Mouse (Mus musculus) midbrain, embryonic 10.5 days (tissue): ENCODE data around the gene Prdm1. TPM values are rescaled to one million over a fixed set of nuclear protein-coding genes. Genes with fewer than 3 reads are reported as not detected.

Source experiments
- DNase-seq: peaks from one replicate; pipeline ENCODE4 v3.0.0-alpha.2; 2017; ENCODE audit warnings: low spot score
- H3K27ac ChIP-seq: fragments of 300-500 bp; sonication (generic); replicated peaks from 2 replicates; pipeline ENCODE4 v1.5.1; 2016; ENCODE audit warnings: mild to moderate bottlenecking
- H3K27me3 ChIP-seq: fragments of 300-500 bp; sonication (generic); 2 replicates; pipeline ENCODE4 v1.6.1; 2016; ENCODE audit warnings: low read depth, mild to moderate bottlenecking; ENCODE audit not compliant: poor library complexity, severe bottlenecking
- H3K36me3 ChIP-seq: fragments of 300-500 bp; sonication (generic); 2 replicates; pipeline ENCODE4 v1.6.1; 2016; ENCODE audit warnings: mild to moderate bottlenecking, moderate library complexity
- H3K4me1 ChIP-seq: fragments of 300-500 bp; sonication (generic); 2 replicates; pipeline ENCODE4 v1.6.1; 2016
- H3K4me3 ChIP-seq: fragments of 300-500 bp; sonication (generic); 2 replicates; pipeline ENCODE4 v1.5.1; 2016; ENCODE audit warnings: mild to moderate bottlenecking, moderate library complexity
- H3K9me3 ChIP-seq: fragments of 300-500 bp; sonication (generic); replicated peaks from 2 replicates; pipeline ENCODE4 v1.6.1; 2016; ENCODE audit warnings: mild to moderate bottlenecking
- WGBS: fragments of 180-500 bp; shearing (Covaris S2); methylation state at CpG from one replicate; pipeline ENCODE4 v1.1.7; 2016; 5-methylcytosine and 5-hydroxymethylcytosine counted together
- polyA plus RNA-seq: library from polyadenylated mRNA; unstranded; fragments of >200 nt; fragmentation: Nextera tagmentation; extraction: Ambion mirVana; gene quantifications from 2 replicates; pipeline ENCODE4 v1.2.1, GENCODE M21; 2016

Gene Prdm1
- polyA plus RNA-seq, 1 experiment from 2014 or later, result 1.7 TPM

DNA sequence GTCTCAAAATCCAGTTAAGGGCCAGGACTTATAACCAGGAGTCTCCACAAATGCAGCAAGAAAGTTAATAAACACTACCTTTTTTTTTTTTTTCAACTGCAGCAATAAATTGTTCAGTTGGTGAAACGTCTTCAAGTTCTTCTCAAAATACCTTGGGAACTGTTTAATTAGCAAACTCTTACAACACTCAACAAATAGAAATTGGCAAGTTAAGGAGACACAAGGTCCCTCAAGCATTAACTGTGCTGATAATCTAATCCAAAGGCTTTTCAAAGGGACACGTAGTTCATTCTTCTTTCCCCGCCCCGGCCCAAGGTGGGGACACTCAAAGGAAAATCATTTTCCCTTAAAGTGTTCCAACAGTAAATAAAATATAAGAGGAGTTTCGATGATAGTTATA lies 44.2 kb downstream of the Prdm1 start:
- H3K4me3 ChIP-seq, result no peak overlapping the region
- WGBS, result 87% methylated on average over 5 of the region's 5 CpGs
- no peak for DNase-seq
- H3K9me3 ChIP-seq, result no peaks in the 10 kb centered on the region
- H3K27ac ChIP-seq, result no peak overlapping the region
- peaks cover 4% of the 10 kb centered on the region; the same call in 1 of the 2 replicates for H3K4me1 ChIP-seq
- peaks cover 7% of the 10 kb centered on the region; the same call in 1 of the 2 replicates for H3K27me3 ChIP-seq
- no peaks in the 10 kb centered on the region for H3K36me3 ChIP-seq

DNA sequence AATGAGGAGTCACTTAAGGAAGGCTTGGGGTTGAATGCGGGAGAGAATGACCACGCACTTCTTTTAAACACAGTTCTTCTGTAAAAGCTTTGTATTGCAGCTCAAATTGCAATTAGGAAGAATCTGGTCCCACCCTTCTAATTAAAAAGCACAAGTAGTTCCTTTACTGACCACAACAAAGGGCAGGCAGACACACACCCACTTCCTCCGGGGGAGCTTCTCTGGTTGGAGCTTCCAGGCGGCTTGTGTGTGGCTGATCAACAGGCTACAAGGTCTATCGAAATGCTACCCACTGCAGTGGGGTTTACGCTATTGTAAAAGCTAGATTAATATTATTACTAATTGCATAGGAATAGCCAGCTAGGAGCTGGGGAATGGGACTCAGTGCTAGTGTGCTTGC lies 45.2 kb downstream of the Prdm1 start:
- peaks cover 7% of the 10 kb centered on the region; the same call in 1 of the 2 replicates for H3K27me3 ChIP-seq
- H3K36me3 ChIP-seq, result no peaks in the 10 kb centered on the region
- 83% methylated on average over 6 of the region's 6 CpGs for WGBS
- H3K4me1 ChIP-seq, result peaks cover 7% of the 10 kb centered on the region
- H3K4me3 ChIP-seq, result no peak overlapping the region
- no peak overlapping the region for H3K27ac ChIP-seq
- no peak for DNase-seq
- H3K9me3 ChIP-seq, result no peaks in the 10 kb centered on the region

DNA sequence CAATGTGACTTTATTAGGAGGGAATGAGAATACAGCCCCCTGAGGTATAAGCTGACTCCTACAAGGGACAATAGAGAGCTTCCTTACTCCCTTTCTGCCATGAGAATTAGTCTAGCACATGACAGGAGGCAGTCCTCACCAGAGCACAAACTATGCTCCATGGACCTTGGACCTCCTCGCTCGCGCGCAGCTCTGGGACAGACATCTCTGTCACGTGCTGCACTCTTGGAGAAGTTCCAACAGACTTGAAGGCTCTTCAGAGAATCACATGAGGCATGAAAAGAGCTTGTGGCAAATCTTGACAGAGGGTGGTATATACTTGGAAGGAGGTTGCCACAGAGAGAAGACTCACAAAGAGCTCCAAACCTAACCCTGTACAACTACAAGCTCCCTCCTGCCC lies 46.9 kb downstream of the Prdm1 start:
- Histone ChIP-seq H3K9me3 (no peaks in the 10 kb centered on the region), H3K4me3 (no peak overlapping the region), H3K4me1 (peaks cover 16% of the 10 kb centered on the region), H3K27ac (no peak overlapping the region), H3K36me3 (no peaks in the 10 kb centered on the region), H3K27me3 (peaks cover 7% of the 10 kb centered on the region; the same call in 1 of the 2 replicates)
- DNase-seq, result no peak
- 97% methylated on average over 5 of the region's 5 CpGs for WGBS

DNA sequence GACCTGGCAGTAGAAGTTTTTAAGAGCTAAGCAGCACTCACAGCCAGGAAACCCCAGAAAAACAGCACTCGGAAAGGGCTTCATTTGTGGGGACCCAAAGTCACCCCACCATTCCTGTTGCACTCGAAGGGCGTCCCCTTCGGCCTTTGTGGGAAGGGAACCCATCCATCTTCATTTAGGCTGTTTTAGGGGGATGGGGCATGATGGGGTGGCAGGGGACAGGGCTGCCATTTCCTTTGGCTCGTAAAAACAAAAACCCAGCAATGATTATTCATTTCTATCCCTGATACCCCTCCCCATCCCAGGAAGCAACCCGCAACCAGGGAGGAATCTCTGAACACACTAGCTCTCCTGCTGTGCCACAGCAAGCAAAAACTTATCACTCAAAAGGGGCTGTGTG lies 49.0 kb downstream of the Prdm1 start:
- Histone ChIP-seq H3K27ac (no peak overlapping the region), H3K27me3 (peaks cover 7% of the 10 kb centered on the region; the same call in 1 of the 2 replicates), H3K36me3 (no peaks in the 10 kb centered on the region), H3K9me3 (no peaks in the 10 kb centered on the region), H3K4me1 (peaks cover 18% of the 10 kb centered on the region), H3K4me3 (no peak overlapping the region)
- no peak for DNase-seq
- 71% methylated on average over 6 of the region's 6 CpGs for WGBS

DNA sequence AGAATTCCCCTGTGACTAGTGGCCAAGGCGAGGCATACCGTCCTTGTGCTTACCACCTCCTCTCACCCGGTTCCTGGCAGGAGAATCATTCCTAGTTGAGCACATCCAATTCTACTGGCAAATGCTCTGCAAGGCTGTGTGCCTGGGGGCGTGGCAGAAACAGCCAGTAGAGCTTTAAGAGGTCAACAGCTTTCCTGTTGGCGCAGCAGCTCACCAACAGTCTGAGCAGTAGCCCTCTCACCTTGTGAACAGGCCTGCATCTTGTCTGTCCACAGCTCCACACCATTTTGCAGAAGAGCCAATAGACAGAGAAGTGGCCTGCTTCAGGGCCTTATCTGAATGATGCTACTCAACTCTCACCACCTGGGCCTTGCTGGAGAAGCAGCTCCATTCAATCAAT lies 50.2 kb downstream of the Prdm1 start:
- Histone ChIP-seq H3K36me3 (no peaks in the 10 kb centered on the region), H3K27me3 (peaks cover 7% of the 10 kb centered on the region; the same call in 1 of the 2 replicates), H3K27ac (no peak overlapping the region), H3K9me3 (no peaks in the 10 kb centered on the region), H3K4me3 (no peak overlapping the region), H3K4me1 (peaks cover 18% of the 10 kb centered on the region)
- no peak for DNase-seq
- WGBS, result 69% methylated on average over 5 of the region's 5 CpGs

DNA sequence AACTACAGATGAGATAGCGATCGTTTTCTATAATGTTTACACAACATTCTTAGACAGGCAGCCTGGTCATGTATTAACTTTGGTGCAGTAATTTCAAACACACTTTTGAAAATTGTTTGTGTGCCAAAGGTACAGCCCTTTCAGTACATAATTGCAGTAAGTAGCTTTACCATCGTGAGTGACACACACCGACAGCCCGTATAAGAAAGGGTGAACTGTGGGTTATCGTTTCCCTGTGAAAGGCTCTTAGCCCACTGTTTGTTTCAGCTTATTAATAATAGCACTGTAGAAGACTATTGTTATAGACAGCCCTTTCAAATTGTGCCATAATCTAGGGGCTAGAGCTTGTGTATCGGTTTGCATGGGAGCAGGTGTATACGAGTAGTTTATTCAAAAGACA lies 51.1 kb downstream of the Prdm1 start:
- no peak for DNase-seq
- no peaks in the 10 kb centered on the region for H3K36me3 ChIP-seq
- H3K27me3 ChIP-seq, result peaks cover 7% of the 10 kb centered on the region; the same call in 1 of the 2 replicates
- peaks cover 18% of the 10 kb centered on the region for H3K4me1 ChIP-seq
- no peak overlapping the region for H3K27ac ChIP-seq
- WGBS, result 89% methylated on average over 8 of the region's 8 CpGs
- H3K4me3 ChIP-seq, result no peak overlapping the region
- no peaks in the 10 kb centered on the region for H3K9me3 ChIP-seq

DNA sequence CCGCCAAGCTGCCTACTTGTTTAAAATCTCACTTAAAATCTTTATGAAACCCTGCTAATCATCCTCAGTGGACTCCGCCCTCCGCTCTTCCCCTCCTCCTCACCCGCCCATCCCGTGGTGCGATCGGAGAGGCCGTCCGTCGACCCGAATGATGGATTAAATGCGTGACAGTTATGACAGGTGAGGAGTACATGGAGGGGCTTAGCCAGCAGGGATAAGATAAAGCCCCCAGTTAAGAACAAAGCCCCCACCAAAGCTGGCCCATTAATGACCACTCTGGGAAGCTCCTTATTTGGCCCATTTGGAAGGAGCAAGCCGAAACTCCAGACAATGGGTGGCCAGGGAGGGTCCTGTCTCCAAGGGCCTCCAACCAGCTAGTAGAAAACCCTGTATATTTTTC lies 51.8 kb downstream of the Prdm1 start:
- Histone ChIP-seq H3K27ac (no peak overlapping the region), H3K4me1 (peaks cover 18% of the 10 kb centered on the region), H3K4me3 (no peak overlapping the region), H3K9me3 (no peaks in the 10 kb centered on the region), H3K36me3 (no peaks in the 10 kb centered on the region), H3K27me3 (peaks cover 5% of the 10 kb centered on the region; the same call in 1 of the 2 replicates)
- WGBS, result 84% methylated on average over 13 of the region's 13 CpGs
- no peak for DNase-seq

DNA sequence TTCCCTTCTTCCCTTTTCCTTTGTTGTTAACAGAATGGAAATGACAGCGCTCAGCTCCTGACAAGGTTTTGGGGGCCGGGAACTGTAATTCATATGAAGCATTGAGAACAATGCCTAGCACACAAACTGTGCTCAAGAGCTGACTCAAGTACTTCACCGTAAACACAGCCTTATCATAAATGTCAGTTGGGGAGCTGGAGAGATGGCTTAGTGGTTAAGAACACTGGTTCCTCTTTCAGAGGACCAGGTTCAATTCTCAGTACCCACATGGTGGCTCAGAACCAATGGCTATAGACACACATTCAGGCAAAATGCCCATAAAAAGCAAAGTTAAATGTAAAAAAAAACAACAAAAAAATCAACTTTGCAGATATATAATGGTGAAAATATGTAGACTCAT lies 52.9 kb downstream of the Prdm1 start:
- H3K4me3 ChIP-seq, result no peak overlapping the region
- H3K4me1 ChIP-seq, result peaks cover 18% of the 10 kb centered on the region
- no peak for DNase-seq
- H3K27me3 ChIP-seq, result no peaks in the 10 kb centered on the region
- no peak overlapping the region for H3K27ac ChIP-seq
- 95% methylated on average over 3 of the region's 3 CpGs for WGBS
- H3K36me3 ChIP-seq, result no peaks in the 10 kb centered on the region
- no peaks in the 10 kb centered on the region for H3K9me3 ChIP-seq

DNA sequence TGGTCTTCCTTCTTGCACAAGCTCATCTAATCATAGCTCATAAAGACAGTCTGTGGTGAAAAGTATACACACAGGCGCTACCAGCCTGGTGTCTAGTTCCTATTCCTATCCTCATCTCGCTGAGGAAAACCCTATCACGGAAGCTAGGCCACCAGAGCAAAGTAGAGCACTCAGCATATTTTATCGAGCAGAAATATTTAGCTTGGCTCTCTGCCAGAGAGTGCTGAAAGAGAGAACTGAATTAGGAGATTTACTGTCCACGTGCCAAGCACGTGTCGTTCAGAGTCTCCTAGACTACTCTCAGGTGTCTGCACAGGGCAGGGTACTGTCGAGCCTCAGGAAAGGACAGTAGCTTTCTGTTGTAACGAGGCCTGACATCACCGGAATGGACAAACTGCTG lies 54.0 kb downstream of the Prdm1 start:
- Histone ChIP-seq H3K27me3 (no peaks in the 10 kb centered on the region), H3K36me3 (no peaks in the 10 kb centered on the region), H3K27ac (no peak overlapping the region), H3K4me1 (peaks cover 14% of the 10 kb centered on the region), H3K9me3 (no peaks in the 10 kb centered on the region), H3K4me3 (no peak overlapping the region)
- DNase-seq, result no peak
- 87% methylated on average over 10 of the region's 10 CpGs for WGBS

DNA sequence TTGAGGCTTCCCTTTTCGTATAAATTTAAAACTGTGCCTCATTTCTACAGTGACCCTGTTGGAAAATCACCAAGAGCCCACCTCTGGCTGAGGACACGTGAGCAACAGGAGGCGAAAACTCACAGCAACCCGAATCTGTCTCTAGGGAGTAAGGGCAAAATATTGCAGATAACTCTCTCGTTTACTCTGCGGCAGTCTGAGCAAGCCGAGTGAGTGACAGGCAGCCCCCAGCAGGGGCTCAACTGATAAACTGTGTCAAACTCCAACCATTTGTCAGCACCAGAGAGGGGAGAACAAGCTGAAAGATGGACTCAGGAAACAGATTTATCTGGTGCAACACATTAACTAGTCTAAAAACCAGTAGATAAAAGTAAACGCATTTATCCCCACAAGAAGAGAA lies 62.7 kb downstream of the Prdm1 start:
- Histone ChIP-seq H3K4me3 (no peak overlapping the region), H3K27me3 (peaks cover 57% of the 10 kb centered on the region), H3K36me3 (no peaks in the 10 kb centered on the region), H3K4me1 (peaks cover 18% of the 10 kb centered on the region), H3K9me3 (no peaks in the 10 kb centered on the region), H3K27ac (no peak overlapping the region)
- DNase-seq, result no peak
- WGBS, result 18% methylated on average over 8 of the region's 8 CpGs

DNA sequence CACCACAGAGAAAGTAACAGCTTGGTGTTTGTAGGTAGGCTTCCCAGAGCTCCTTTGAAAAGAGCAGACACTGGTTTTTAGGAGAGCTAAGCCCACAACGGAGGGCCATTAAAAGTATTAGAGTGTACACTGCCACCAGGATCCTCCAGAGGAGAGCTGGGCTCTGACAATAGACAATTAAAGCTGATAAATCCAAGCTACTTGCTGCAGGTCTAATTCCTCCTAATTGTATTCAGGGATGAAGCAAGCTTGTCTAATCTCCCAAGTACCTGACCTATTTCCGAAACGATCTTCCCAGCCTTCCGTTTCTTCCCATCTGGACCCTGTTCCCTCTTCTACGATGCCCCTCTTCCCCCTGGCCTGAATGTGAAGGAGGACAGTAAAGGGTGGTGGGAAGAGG lies 63.7 kb downstream of the Prdm1 start:
- Histone ChIP-seq H3K4me3 (no peak overlapping the region), H3K36me3 (no peaks in the 10 kb centered on the region), H3K27me3 (peaks cover 65% of the 10 kb centered on the region), H3K4me1 (peaks cover 18% of the 10 kb centered on the region), H3K9me3 (no peaks in the 10 kb centered on the region), H3K27ac (no peak overlapping the region)
- no peak for DNase-seq
- 42% methylated on average over 5 of the region's 5 CpGs for WGBS

DNA sequence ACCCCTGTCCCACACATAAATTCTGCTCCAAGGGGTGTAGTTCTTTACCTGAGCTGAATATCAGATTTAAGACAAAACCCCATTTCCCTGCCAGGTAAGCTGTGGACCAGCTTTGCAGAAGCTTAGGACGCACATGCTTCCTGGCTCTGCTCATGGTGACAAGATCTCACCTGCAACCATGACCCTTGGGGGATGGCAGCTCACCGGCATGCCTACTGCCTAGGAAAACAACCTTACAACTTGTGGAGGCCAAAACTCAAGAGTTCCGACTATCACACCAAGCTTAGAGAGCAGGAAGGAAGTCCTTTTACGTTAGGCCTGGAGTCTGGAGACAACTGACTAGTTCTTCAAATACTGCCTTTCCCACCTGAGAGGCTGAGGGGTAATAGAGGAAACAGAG lies 64.4 kb downstream of the Prdm1 start:
- peaks cover 72% of the 10 kb centered on the region for H3K27me3 ChIP-seq

DNA sequence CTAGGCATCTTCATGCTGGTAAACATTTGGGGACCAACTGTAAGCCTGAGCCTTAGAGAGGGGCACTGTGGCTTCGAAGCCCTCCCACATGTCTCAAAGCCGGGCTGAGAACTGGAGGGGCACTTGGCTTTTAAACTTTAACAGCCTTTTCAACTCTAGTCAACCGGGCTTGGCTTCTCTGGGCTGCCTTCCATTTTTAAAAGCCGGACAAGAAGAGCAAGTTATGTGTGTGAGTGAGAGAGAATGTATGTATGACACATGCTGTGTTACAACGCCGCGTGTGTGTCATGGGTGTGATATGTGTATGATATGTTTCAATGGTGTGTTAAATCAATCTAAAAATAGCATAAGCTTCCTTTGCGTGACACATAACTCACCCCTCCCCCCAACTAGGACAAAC lies 66.0 kb downstream of the Prdm1 start:
- Histone ChIP-seq H3K4me1 (peaks cover 40% of the 10 kb centered on the region), H3K27me3 (peaks cover 82% of the 10 kb centered on the region), H3K4me3 (no peak overlapping the region), H3K36me3 (no peaks in the 10 kb centered on the region), H3K27ac (no peak overlapping the region), H3K9me3 (no peaks in the 10 kb centered on the region)
- DNase-seq, result no peak
- 92% methylated on average over 8 of the region's 8 CpGs for WGBS

More for the DNA sequence above, 64.4 kb downstream of the Prdm1 start:
- no peak for DNase-seq
- Histone ChIP-seq H3K4me3 (no peak overlapping the region), H3K4me1 (peaks cover 25% of the 10 kb centered on the region), H3K27ac (no peak overlapping the region), H3K36me3 (no peaks in the 10 kb centered on the region), H3K9me3 (no peaks in the 10 kb centered on the region)
- WGBS, result 83% methylated on average over 4 of the region's 4 CpGs

DNA sequence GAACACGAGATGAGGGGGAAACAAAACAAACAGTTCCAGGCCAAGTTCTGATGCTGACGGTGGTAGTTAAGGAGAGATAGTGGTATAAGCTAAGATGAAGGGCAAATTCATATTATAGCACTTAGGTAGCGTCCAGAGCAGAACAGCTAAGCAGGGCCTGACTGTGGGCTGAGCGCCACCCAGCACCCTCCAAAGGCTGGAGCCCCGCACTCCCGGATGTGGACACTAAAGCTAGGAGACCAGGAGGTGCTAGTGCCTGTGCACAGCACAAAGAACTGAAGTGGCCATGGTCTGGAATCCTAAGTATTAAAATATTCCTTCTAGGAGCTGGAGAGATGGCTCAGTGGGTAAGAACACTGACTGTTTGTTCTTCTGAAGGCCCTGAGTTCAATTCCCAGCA lies 67.2 kb downstream of the Prdm1 start:
- Histone ChIP-seq H3K4me1 (peaks cover 50% of the 10 kb centered on the region), H3K27me3 (peaks cover 82% of the 10 kb centered on the region), H3K9me3 (no peaks in the 10 kb centered on the region), H3K27ac (no peak overlapping the region), H3K36me3 (no peaks in the 10 kb centered on the region), H3K4me3 (no peak overlapping the region)
- WGBS, result 91% methylated on average over 6 of the region's 6 CpGs
- DNase-seq, result no peak
